Mouse (Mus musculus): ENCODE data around the gene Ccdc163.

GRCm38 (mm10) chr4:116719396-116719795, 11.1 kb downstream of the Ccdc163 start:
- TF ChIP-seq CTCF (IDR thresholded peaks at IDR 0.05; ENCODE audit: low read depth) (peak; percentile 76), EP300 (IDR thresholded peaks at IDR 0.05; ENCODE audit: low read depth) (no peak)

Data from heart, postnatal 0 days (tissue).